Mouse (Mus musculus) lung, adult 2 months (tissue): ENCODE data around the gene 2010111I01Rik. TPM values are rescaled to one million over a fixed set of nuclear protein-coding genes. Genes with fewer than 3 reads are reported as not detected.

Source experiments
- DNase-seq: peaks from one replicate; pipeline ENCODE4 v3.0.0; 2022
- H3K4me1 ChIP-seq: fragments of 200-500 bp; 2 replicates; pipeline ENCODE4 v1.6.1; 2011; ENCODE audit warnings: low read length; ENCODE audit not compliant: control insufficient read depth, insufficient read depth
- H3K4me3 ChIP-seq: fragments of 200-500 bp; replicated peaks from 2 replicates; pipeline ENCODE3; 2011; ENCODE audit warnings: low read depth, mild to moderate bottlenecking, control low read depth, low read length; ENCODE audit errors: extremely low read depth
- CTCF ChIP-seq: fragments of 200-500 bp; IDR thresholded peaks from 2 replicates; pipeline ENCODE4 v1.5.1; 2011; ENCODE audit warnings: mild to moderate bottlenecking, low read length, control low read depth; ENCODE audit not compliant: insufficient read depth
- POLR2A ChIP-seq: fragments of 200-500 bp; IDR thresholded peaks from 2 replicates; pipeline ENCODE4 v1.6.1; 2011; ENCODE audit warnings: low read depth, mild to moderate bottlenecking, control low read depth, low read length, borderline replicate concordance; ENCODE audit errors: extremely low read depth
- WGBS: fragments of 180-500 bp; shearing (Covaris S2); methylation state at CpG from one replicate; pipeline ENCODE4 v1.1.7; 2018; 5-methylcytosine and 5-hydroxymethylcytosine counted together
- polyA plus RNA-seq: library from polyadenylated mRNA; depleted of rRNA; stranded (reverse); fragments of >200 nt; gene quantifications from 2 replicates; pipeline ENCODE4 v1.2.3, GENCODE M21; 2012

2010111I01Rik gene
- polyA plus RNA-seq, 1 experiment, result 143 TPM

DNA sequence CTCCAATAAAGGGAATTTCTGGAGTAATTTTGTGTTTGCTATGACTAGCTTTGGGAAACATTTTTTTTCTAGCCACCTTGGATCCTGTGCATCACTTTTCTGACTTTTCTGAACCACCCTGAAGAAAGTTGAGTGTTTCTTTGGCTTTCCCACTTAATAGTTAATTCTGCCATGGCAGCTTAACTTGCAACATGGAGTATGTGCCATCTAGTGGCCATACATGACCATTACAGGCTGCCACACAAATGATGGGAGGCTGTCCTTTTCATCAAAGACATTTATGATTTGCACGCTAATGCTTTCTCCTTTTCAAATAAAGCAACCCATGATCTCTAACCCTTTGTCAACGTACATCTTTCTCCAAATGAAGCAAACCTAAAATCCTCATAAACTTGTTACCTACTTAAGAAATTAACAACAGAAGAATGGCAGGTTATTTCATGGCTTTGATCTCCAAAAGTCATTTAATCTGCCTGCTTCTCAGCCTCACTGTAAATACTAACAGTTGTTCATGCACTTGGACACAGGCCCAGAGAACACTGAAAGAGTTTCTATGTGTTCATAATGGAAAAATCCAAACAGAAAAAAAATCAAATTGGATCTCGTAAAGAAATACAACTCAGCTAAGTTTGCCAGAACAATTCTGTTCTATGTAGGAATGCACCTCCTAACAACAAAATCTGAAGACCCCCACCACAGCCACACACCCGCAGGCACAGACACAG, 368.0 kb downstream of the 2010111I01Rik start:
- 37% methylated on average over 4 of the region's 4 CpGs for WGBS
- no peak overlapping the region for H3K4me3 ChIP-seq
- peak; percentile 51 for DNase-seq
- 0 out of 2 replicates have a peak, but pooled peaks cover 2% of the 10 kb centered on the region for H3K4me1 ChIP-seq
- TF ChIP-seq POLR2A (no peak), CTCF (peak; percentile 36; the same call in 1 of the 2 replicates)

DNA sequence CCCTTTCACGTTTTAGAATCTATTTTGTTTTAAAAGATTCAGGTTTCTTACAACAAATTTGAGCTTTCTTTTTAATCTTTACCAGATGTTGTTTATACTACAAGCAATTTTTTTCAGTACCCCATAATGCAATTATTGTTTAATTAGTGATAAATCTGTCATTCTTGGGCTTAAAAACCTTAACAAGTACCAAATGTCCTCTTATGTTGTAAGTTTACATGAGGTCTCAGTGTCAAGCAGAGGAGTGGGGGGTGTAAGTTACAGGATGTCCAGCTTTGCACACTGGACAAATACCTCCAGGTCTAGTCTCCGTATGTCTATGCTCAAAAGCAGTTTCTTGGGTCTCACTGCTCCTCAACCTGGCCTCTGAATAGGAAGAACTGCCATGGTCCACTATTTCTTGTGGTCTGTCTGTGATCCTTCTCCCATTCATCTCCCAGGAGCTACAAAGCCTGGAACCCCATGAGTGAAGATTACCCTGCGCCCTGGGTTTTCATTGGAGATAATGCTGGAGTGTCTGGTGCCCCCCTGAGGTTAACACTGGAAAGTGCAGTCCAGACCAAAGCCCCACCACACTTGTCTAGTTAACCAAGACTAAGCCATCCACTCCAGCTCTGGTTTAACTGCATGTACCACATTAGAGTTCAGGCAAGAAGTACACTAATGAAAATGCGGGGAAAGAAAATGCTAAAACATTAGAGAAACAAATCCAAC, 370.9 kb downstream of the 2010111I01Rik start:
- no peak for TF ChIP-seq POLR2A
- peak; percentile 56 for TF ChIP-seq CTCF
- DNase-seq, result no peak
- H3K4me1 ChIP-seq, result 0 out of 2 replicates have a peak, but pooled peaks cover 2% of the 10 kb centered on the region
- H3K4me3 ChIP-seq, result no peak overlapping the region
- WGBS, result 77% methylated on average over 4 of the region's 4 CpGs

DNA sequence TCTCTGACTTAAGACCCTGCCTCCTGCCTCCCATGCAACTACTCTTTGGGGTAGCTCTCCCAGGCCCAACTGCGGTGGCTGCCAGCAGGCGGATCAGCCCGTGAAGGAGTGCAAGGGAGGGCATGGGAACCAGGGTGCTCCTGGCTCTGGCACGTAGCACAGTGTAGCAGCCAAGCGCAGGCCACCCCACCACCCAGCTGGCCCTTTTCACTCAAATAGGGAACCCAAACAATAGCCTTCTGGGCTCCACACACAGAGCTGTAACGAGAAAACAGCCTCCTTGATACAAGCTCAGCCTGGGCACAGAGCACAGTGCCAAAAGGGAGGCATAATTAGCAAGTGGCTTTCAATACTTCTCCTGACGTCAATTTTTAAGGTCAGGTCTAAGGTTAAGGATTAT, 371.6 kb downstream of the 2010111I01Rik start:
- TF ChIP-seq POLR2A, result no peak
- DNase-seq, result no peak
- H3K4me3 ChIP-seq, result no peak overlapping the region
- 0 out of 2 replicates have a peak, but pooled peaks cover 2% of the 10 kb centered on the region for H3K4me1 ChIP-seq
- WGBS, result 69% methylated on average over 7 of the region's 7 CpGs

DNA sequence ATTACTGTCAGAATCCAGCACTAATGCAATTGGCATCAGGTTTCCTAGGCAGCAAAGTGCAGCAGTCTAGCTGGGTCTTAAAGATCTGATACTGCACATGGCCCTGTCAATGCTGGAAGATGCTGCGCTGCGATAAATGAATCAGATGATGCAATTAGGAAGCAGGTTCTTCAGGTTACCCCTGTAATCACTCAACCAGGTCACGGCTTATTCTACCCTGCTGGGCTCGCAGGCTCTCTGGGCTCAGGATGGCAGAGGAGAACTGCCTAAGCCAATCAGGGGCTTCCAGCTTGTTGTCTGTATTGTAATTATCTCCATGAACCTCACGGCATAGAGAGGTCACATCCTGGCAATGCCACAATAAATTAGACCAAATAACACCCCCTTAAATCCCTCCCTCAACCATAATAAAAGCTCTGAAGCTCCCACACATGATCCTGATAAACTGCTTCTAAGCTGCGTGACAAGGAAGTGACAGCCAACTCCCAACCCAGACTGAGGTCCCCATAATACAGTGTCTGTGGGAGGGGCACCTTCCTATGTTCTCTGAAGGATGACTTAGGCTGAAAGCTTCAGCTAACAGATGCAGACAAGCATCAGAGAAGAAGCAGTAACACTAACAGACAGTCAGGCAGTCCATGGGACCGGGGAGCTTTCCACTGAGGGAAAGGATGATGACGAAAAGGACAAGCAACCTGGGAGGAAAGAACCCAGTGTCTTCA, 372.7 kb downstream of the 2010111I01Rik start:
- WGBS, result 79% methylated on average over 8 of the region's 8 CpGs
- no peak for DNase-seq
- TF ChIP-seq CTCF, result no peak
- no peak for TF ChIP-seq POLR2A
- no peaks in the 10 kb centered on the region for H3K4me1 ChIP-seq
- no peak overlapping the region for H3K4me3 ChIP-seq

DNA sequence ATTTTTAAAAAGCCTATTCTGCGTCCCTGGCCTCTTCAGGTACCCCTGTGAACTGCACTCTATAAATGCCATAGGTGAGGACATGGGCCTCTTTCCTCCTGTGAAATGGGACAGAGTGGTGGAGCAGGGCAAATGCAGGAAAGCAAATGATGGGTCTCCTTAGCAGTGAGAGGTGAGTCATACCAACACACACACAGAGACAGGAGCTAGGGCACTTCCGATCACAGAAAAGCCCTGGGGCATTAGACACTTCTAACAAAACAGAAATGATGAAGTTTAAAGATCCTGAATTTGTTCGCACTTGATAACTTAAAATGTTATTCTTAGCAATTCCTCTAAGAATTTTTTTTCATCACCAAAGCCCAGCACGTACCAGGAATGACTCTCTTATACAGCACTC, 375.3 kb downstream of the 2010111I01Rik start:
- H3K4me3 ChIP-seq, result no peak overlapping the region
- H3K4me1 ChIP-seq, result no peaks in the 10 kb centered on the region
- 91% methylated on average over 4 of the region's 4 CpGs for WGBS
- DNase-seq, result no peak
- TF ChIP-seq CTCF, result no peak
- no peak for TF ChIP-seq POLR2A

DNA sequence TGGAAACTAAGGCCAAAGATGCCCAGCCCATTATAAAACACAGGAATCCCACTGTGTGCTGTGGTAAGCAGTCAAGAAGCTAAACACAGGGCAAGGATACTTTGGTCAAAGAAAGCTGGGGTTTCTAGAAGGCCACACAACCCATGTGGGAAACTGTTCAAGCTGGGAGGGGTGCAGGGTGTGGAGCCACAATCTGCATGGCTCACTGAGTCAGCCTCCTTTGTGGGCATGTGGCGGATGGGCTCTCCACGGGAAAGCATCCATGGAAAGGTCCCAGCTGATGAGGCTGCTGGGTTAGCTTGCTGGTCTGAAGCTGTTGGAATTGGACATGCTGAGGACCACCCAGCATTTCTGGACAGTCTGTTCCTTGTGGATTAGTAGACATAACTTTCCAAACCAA, 378.1 kb downstream of the 2010111I01Rik start:
- no peak overlapping the region for H3K4me3 ChIP-seq
- no peak for TF ChIP-seq CTCF
- no peak for TF ChIP-seq POLR2A
- H3K4me1 ChIP-seq, result no peaks in the 10 kb centered on the region
- 65% methylated on average over 2 of the region's 2 CpGs for WGBS
- no peak for DNase-seq

DNA sequence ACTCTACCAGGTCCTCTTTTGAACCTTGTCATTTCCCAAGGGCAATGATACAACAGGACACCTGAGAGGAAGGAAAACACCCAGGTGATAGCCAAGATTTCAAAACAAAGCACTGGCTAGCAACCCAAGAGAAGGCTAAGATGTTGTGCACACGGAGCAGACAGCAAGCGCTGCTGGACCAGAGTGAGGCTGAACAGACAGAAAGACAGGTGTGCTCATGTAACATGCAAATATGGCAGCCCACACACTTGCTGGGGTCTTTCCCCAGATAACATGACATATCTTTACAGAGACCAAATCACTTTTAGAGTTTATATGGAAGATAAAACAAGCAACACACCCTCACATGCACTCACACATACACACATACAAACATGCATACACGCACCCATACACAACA, 379.8 kb downstream of the 2010111I01Rik start:
- 97% methylated on average over 3 of the region's 3 CpGs for WGBS
- TF ChIP-seq CTCF (no peak), POLR2A (no peak)
- DNase-seq, result no peak
- no peak overlapping the region for H3K4me3 ChIP-seq
- H3K4me1 ChIP-seq, result no peaks in the 10 kb centered on the region

DNA sequence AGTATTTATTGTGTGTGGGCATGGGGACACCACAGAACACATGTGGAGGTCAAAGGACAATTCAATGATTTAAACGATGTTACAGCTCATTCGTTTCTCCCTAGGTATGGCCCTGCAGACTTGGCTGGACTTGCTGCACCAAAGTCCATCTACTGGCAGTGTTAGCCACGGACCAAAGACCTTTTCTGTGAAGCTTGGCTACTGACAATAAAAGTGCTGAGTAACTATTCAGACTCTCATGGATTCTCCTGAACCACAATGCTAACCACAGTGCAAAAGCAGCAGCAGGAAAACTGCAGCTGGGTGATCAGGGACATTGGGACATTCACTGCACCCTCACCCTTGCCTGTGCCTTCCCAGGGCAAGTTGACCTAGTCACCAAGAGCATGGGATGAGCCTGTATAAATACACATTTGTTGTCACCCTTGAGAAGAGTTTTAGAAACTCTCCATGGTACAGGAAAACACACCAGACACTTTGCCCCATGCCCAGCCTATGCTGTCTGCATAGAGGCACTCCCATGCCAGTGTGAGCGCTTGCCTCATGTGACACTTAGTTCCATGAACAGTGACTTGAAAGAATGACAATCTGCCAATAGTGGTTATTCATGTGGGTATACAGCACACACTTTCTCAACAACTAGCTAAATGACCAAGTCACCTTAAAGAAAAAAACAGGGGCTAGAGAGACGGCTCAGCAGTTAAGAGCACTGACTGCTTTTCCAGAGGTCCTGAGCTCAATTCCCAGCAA, 381.0 kb downstream of the 2010111I01Rik start:
- no peaks in the 10 kb centered on the region for H3K4me1 ChIP-seq
- whole genome bisulfite sequencing, result 81% methylated on average over 5 of the region's 5 CpGs
- DNase-seq, result no peak
- TF ChIP-seq POLR2A (no peak), CTCF (no peak)
- H3K4me3 ChIP-seq, result no peak overlapping the region

DNA sequence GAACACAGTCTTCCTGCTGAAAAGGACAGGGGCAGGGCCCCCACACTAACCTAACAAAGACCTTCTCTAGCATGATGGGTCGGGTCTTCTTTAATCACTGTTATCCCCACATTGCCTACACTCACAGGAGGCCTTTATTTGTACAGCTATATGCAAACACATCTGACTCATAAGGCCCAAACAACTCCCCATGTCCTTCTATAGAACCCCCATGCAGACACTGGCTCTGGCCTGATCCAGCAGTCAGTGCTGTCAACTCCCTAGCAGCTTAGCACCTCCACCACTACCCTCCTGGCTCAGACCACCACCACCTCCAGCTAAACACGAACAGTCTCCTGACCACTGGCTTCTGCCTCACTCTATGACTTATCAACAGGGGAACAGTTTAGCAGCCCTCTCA, 382.9 kb downstream of the 2010111I01Rik start:
- 81% methylated on average over 2 of the region's 2 CpGs for WGBS
- no peak for DNase-seq
- TF ChIP-seq CTCF, result no peak
- no peak for TF ChIP-seq POLR2A

More for the DNA sequence above, 382.9 kb downstream of the 2010111I01Rik start:
- H3K4me1 ChIP-seq, result no peaks in the 10 kb centered on the region
- H3K4me3 ChIP-seq, result no peak overlapping the region
